Mouse (Mus musculus) limb, embryonic 14.5 days (tissue): ENCODE data around the gene Pes1. TPM values are rescaled to one million over a fixed set of nuclear protein-coding genes. Genes with fewer than 3 reads are reported as not detected.
"Not testable (repeated sequence)": the region's sequence is repeated elsewhere in the genome, so short reads cannot be mapped to it uniquely, and the experiment has no call there.

Experiments
- ATAC-seq: fragments of 200-750 bp; cut with Nextera tagmentation; 2 replicates; pipeline ENCODE4 v1.8.0; 2017; ENCODE audit warnings: low read depth, moderate number of reproducible peaks, moderate TSS enrichment; ENCODE audit not compliant: low FRiP score
- DNase-seq: peaks from one replicate; pipeline ENCODE4 v3.0.0-alpha.2; 2015; ENCODE audit warnings: low spot score
- H3K27ac ChIP-seq: fragments of 300-500 bp; sonication (generic); replicated peaks from 2 replicates; pipeline ENCODE4 v1.5.1; 2014; ENCODE audit warnings: low read depth, mild to moderate bottlenecking, low read length, moderate library complexity, mixed read lengths
- H3K27me3 ChIP-seq: fragments of 300-500 bp; sonication (generic); 2 replicates; pipeline ENCODE4 v1.6.1; 2014; ENCODE audit warnings: low read length, mixed read lengths; ENCODE audit not compliant: control insufficient read depth, insufficient read depth
- H3K36me3 ChIP-seq: fragments of 300-500 bp; sonication (generic); 2 replicates; pipeline ENCODE4 v1.6.1; 2014; ENCODE audit warnings: mild to moderate bottlenecking, low read length, moderate library complexity, mixed read lengths; ENCODE audit not compliant: control insufficient read depth, insufficient read depth
- H3K4me1 ChIP-seq: fragments of 300-500 bp; sonication (generic); 2 replicates; pipeline ENCODE4 v1.6.1; 2014; ENCODE audit warnings: antibody characterized with exemption, low read length, mixed read lengths; ENCODE audit not compliant: control insufficient read depth, insufficient read depth
- H3K4me2 ChIP-seq: fragments of 300-500 bp; sonication (generic); replicated peaks from 2 replicates; pipeline ENCODE4 v1.6.1; 2014; ENCODE audit warnings: low read depth, mild to moderate bottlenecking, low read length, moderate library complexity; ENCODE audit not compliant: severe bottlenecking
- H3K4me3 ChIP-seq: fragments of 300-500 bp; sonication (generic); replicated peaks from 2 replicates; pipeline ENCODE4 v1.5.1; 2014; ENCODE audit warnings: low read length
- H3K9ac ChIP-seq: fragments of 300-500 bp; sonication (generic); 2 replicates; pipeline ENCODE4 v1.6.1; 2014; ENCODE audit warnings: mild to moderate bottlenecking, low read depth, low read length, moderate library complexity; ENCODE audit not compliant: severe bottlenecking
- H3K9me3 ChIP-seq: fragments of 300-500 bp; sonication (generic); 2 replicates; pipeline ENCODE4 v1.6.1; 2016; ENCODE audit warnings: low read length; ENCODE audit not compliant: control insufficient read depth
- POLR2A ChIP-seq: fragments of 200-500 bp; IDR thresholded peaks from 2 replicates; pipeline ENCODE4 v1.8.0; 2012; ENCODE audit warnings: inconsistent platforms, mild to moderate bottlenecking, moderate library complexity, borderline replicate concordance; ENCODE audit not compliant: insufficient read depth, insufficient read length; ENCODE audit errors: extremely low read depth
- WGBS: fragments of 180-500 bp; shearing (Covaris S2); extraction: QIAGEN DNeasy Blood & Tissue Kit; methylation state at CpG from one replicate; pipeline ENCODE4 v1.1.7; 2014; 5-methylcytosine and 5-hydroxymethylcytosine counted together
- polyA plus RNA-seq, 2 experiments: library from polyadenylated mRNA; depleted of rRNA in 1 of 2; stranded (reverse) in 1 of 2; unstranded in 1 of 2; fragments of >200 nt; fragmentation: Nextera tagmentation in 1 of 2; extraction: Ambion mirVana in 1 of 2; gene quantifications; 2 replicates each; pipeline versions ENCODE4 v1.2.1 to v1.2.3; 2012 to 2014

Gene Pes1
- polyA plus RNA-seq, 2 experiments = 58.0 to 68.4 TPM

- no peak for TF ChIP-seq POLR2A
- Histone ChIP-seq H3K9ac (no peak overlapping the region), H3K9me3 (no peaks in the 10 kb centered on the region), H3K27me3 (no peaks in the 10 kb centered on the region), H3K4me1 (no peaks in the 10 kb centered on the region), H3K36me3 (no peaks in the 10 kb centered on the region), H3K4me3 (no peak overlapping the region), H3K4me2 (no peak overlapping the region), H3K27ac (no peak overlapping the region)
- no peak for ATAC-seq
- 17% methylated on average over 1 of the region's 1 CpGs for WGBS
- no peak for DNase-seq
Measured at GRCm38 (mm10) chr11:3946386-3946785, 17.4 kb upstream of the Pes1 start.

- H3K9ac ChIP-seq, H3K4me1 ChIP-seq, H3K27ac ChIP-seq, H3K4me2 ChIP-seq, H3K36me3 ChIP-seq, ATAC-seq, H3K27me3 ChIP-seq, H3K4me3 ChIP-seq, DNase-seq, H3K9me3 ChIP-seq: not testable (repeated sequence)
- 84% methylated on average over 5 of the region's 5 CpGs for WGBS
Measured at GRCm38 (mm10) chr11:3954876-3955275, 8.9 kb upstream of the Pes1 start.

- not testable (repeated sequence) for DNase-seq, H3K9ac ChIP-seq, H3K4me3 ChIP-seq, ATAC-seq, H3K27me3 ChIP-seq, H3K27ac ChIP-seq, H3K4me1 ChIP-seq, H3K9me3 ChIP-seq, H3K36me3 ChIP-seq, H3K4me2 ChIP-seq
- WGBS = 73% methylated on average over 4 of the region's 4 CpGs
Measured at GRCm38 (mm10) chr11:3955371-3955770, 8.4 kb upstream of the Pes1 start.

GRCm38 (mm10) chr11:3960901-3961300 lies 2.9 kb upstream of the Pes1 start:
- no peak overlapping the region for H3K4me3 ChIP-seq
- 54% methylated on average over 2 of the region's 2 CpGs for WGBS

GRCm38 (mm10) chr11:3961761-3962160 lies 2.0 kb upstream of the Pes1 start:
- no peaks in the 10 kb centered on the region for H3K9me3 ChIP-seq
- no peak overlapping the region for H3K9ac ChIP-seq
- H3K4me3 ChIP-seq = no peak overlapping the region
- H3K4me2 ChIP-seq = no peak overlapping the region
- whole genome bisulfite sequencing = 66% methylated on average over 3 of the region's 3 CpGs
- TF ChIP-seq POLR2A = no peak
- ATAC-seq (no peak), DNase-seq (no peak)
- no peak overlapping the region for H3K27ac ChIP-seq
- no peaks in the 10 kb centered on the region for H3K27me3 ChIP-seq
- H3K36me3 ChIP-seq = no peaks in the 10 kb centered on the region; the same call in 1 of the 2 replicates
- peaks cover 10% of the 10 kb centered on the region for H3K4me1 ChIP-seq

More at GRCm38 (mm10) chr11:3960901-3961300, 2.9 kb upstream of the Pes1 start:
- no peak for DNase-seq
- TF ChIP-seq POLR2A = no peak
- no peaks in the 10 kb centered on the region for H3K9me3 ChIP-seq
- H3K27me3 ChIP-seq = no peaks in the 10 kb centered on the region
- no peak overlapping the region for H3K9ac ChIP-seq
- H3K36me3 ChIP-seq = no peaks in the 10 kb centered on the region
- H3K4me2 ChIP-seq = no peak overlapping the region
- no peak overlapping the region for H3K27ac ChIP-seq
- peaks cover 10% of the 10 kb centered on the region for H3K4me1 ChIP-seq
- no peak for ATAC-seq

GRCm38 (mm10) chr11:3963155-3963554 lies 620 bp upstream of the Pes1 start:
- Histone ChIP-seq H3K9ac (peak overlapping the region; percentile 80), H3K4me2 (peak overlapping the region; percentile 65), H3K36me3 (peaks cover 5% of the 10 kb centered on the region), H3K9me3 (no peaks in the 10 kb centered on the region), H3K27me3 (no peaks in the 10 kb centered on the region), H3K4me1 (peaks cover 10% of the 10 kb centered on the region), H3K27ac (peak overlapping the region; percentile 50), H3K4me3 (peak overlapping the region; percentile 61)
- ATAC-seq = no peak
- no peak for DNase-seq
- 83% methylated on average over 10 of the region's 10 CpGs for WGBS
- TF ChIP-seq POLR2A = no peak
